Mouse (Mus musculus): Measurements from ENCODE around the gene Sgsm1.

- TF ChIP-seq CTCF (IDR thresholded peaks at IDR 0.05; ENCODE audit: low read depth, low read length) (no peak), GATA1 (IDR thresholded peaks at IDR 0.05; ENCODE audit: borderline replicate concordance, low read length) (no peak), GATA2 (IDR thresholded peaks at IDR 0.05; ENCODE audit: borderline replicate concordance, low read depth, low read length) (no peak), POLR2AphosphoS5 (IDR thresholded peaks at IDR 0.05; ENCODE audit: insufficient replicate concordance, low read depth, low read length) (no peak), TAL1 (conservative IDR thresholded peaks at IDR 0.05; ENCODE audit: low read depth, low read length) (no peak)
Measured at GRCm38 (mm10) chr5:113275839-113276238, 34.7 kb downstream of the Sgsm1 start.

Measured in G1E (cell line).